Mouse (Mus musculus): Measurements from ENCODE around the gene Aurkb. TPM values are rescaled to one million over a fixed set of nuclear protein-coding genes. Genes with fewer than 3 reads are reported as not detected.

Aurkb gene
- total RNA-seq, 1 experiment: 71.7 TPM

- TF ChIP-seq HCFC1 (IDR thresholded peaks at IDR 0.05; ENCODE audit: borderline replicate concordance, insufficient read depth, low read length) (no peak), MAFK (IDR thresholded peaks at IDR 0.05; ENCODE audit: insufficient read depth, low read depth, low read length) (no peak), CHD2 (IDR thresholded peaks at IDR 0.05; ENCODE audit: low read depth, low read length) (no peak), ZC3H11A (IDR thresholded peaks at IDR 0.05; ENCODE audit: borderline replicate concordance, low read depth, low read length) (no peak), ZNF384 (IDR thresholded peaks at IDR 0.05; ENCODE audit: low read depth, low read length) (no peak)
- in situ Hi-C loops (cut with MboI; ENCODE audit: low sequenced_read_pairs in 2 of 2, unreplicated experiment in 2 of 2): loop anchor here in 1 of 2 experiments (5.0 kb wide), 1 partner anchor 63 kb away; the partner anchor contains the start of gene Aloxe3
- Histone ChIP-seq H3K36me3 (ENCODE audit: control insufficient read depth, insufficient read depth, low read length, poor library complexity, severe bottlenecking) (no peaks in the 10 kb centered on the region), H3K4me1 (ENCODE audit: control insufficient read depth in 2 of 2, insufficient read depth in 2 of 2, low read length in 2 of 2, poor library complexity in 1 of 2) (peaks cover 3 to 5% of the 10 kb centered on the region in 2 experiments; a peak in 2 of 4 replicates), H3K4me3 (ENCODE audit: insufficient read depth in 1 of 2, low read depth in 1 of 2, low read length in 2 of 2, poor library complexity in 1 of 2, severe bottlenecking in 1 of 2) (peak overlapping the region; percentile 68 to 95), H3K9ac (ENCODE audit: insufficient read depth, low read depth, low read length, poor library complexity, severe bottlenecking) (peak overlapping the region; percentile 82; the same call in 1 of the 2 replicates), H3K27ac (ENCODE audit: insufficient read depth, low read depth, low read length, poor library complexity, severe bottlenecking) (no peak overlapping the region), H3K9me3 (ENCODE audit: control insufficient read depth, insufficient read depth, low read depth, low read length) (no peaks in the 10 kb centered on the region)
- DNase-seq (ENCODE audit: low read depth, low spot score): no peak
Observed at GRCm38 (mm10) chr11:69064259-69065133, 19.0 kb downstream of the Aurkb start.

- TF ChIP-seq ZNF384 (IDR thresholded peaks at IDR 0.05; ENCODE audit: low read depth, low read length): no peak
- no peak for TF ChIP-seq CHD2 (IDR thresholded peaks at IDR 0.05; ENCODE audit: low read depth, low read length)
- TF ChIP-seq HCFC1 (IDR thresholded peaks at IDR 0.05; ENCODE audit: borderline replicate concordance, insufficient read depth, low read length): no peak
- TF ChIP-seq ZC3H11A (IDR thresholded peaks at IDR 0.05; ENCODE audit: borderline replicate concordance, low read depth, low read length): no peak
- TF ChIP-seq MAFK (IDR thresholded peaks at IDR 0.05; ENCODE audit: insufficient read depth, low read depth, low read length): no peak
- no peak overlapping the region for H3K9ac ChIP-seq (ENCODE audit: insufficient read depth, low read depth, low read length, poor library complexity, severe bottlenecking)
- H3K27ac ChIP-seq (ENCODE audit: insufficient read depth, low read depth, low read length, poor library complexity, severe bottlenecking): no peak overlapping the region
- no peaks in the 10 kb centered on the region for H3K9me3 ChIP-seq (ENCODE audit: control insufficient read depth, insufficient read depth, low read depth, low read length)
- H3K36me3 ChIP-seq (ENCODE audit: control insufficient read depth, insufficient read depth, low read length, poor library complexity, severe bottlenecking): no peaks in the 10 kb centered on the region
- H3K4me1 ChIP-seq (ENCODE audit: control insufficient read depth in 2 of 2, insufficient read depth in 2 of 2, low read length in 2 of 2, poor library complexity in 1 of 2): peaks cover 3 to 5% of the 10 kb centered on the region in 2 experiments; a peak in 2 of 4 replicates
- no peak for DNase-seq (ENCODE audit: low read depth, low spot score)
- in situ Hi-C loops (cut with MboI; ENCODE audit: low sequenced_read_pairs in 2 of 2, unreplicated experiment in 2 of 2): no loop called here
- H3K4me3 ChIP-seq (ENCODE audit: insufficient read depth in 1 of 2, low read depth in 1 of 2, low read length in 2 of 2, poor library complexity in 1 of 2, severe bottlenecking in 1 of 2): no peak overlapping the region
Observed at GRCm38 (mm10) chr11:69065394-69065925, 20.0 kb downstream of the Aurkb start.

GRCm38 (mm10) chr11:69066163-69066861 is 20.9 kb downstream of the Aurkb start:
- H3K9ac ChIP-seq (ENCODE audit: insufficient read depth, low read depth, low read length, poor library complexity, severe bottlenecking): peak overlapping the region; percentile 69
- no peak for DNase-seq (ENCODE audit: low read depth, low spot score)
- peaks cover 3 to 5% of the 10 kb centered on the region in 2 experiments; a peak in 2 of 4 replicates for H3K4me1 ChIP-seq (ENCODE audit: control insufficient read depth in 2 of 2, insufficient read depth in 2 of 2, low read length in 2 of 2, poor library complexity in 1 of 2)
- TF ChIP-seq CHD2 (IDR thresholded peaks at IDR 0.05; ENCODE audit: low read depth, low read length): no peak
- TF ChIP-seq ZNF384 (IDR thresholded peaks at IDR 0.05; ENCODE audit: low read depth, low read length): no peak
- no peak for TF ChIP-seq HCFC1 (IDR thresholded peaks at IDR 0.05; ENCODE audit: borderline replicate concordance, insufficient read depth, low read length)
- no peak for TF ChIP-seq MAFK (IDR thresholded peaks at IDR 0.05; ENCODE audit: insufficient read depth, low read depth, low read length)
- TF ChIP-seq ZC3H11A (IDR thresholded peaks at IDR 0.05; ENCODE audit: borderline replicate concordance, low read depth, low read length): no peak
- H3K27ac ChIP-seq (ENCODE audit: insufficient read depth, low read depth, low read length, poor library complexity, severe bottlenecking): no peak overlapping the region
- H3K9me3 ChIP-seq (ENCODE audit: control insufficient read depth, insufficient read depth, low read depth, low read length): no peaks in the 10 kb centered on the region
- peak overlapping the region; percentile 54 to 65 for H3K4me3 ChIP-seq (ENCODE audit: insufficient read depth in 1 of 2, low read depth in 1 of 2, low read length in 2 of 2, poor library complexity in 1 of 2, severe bottlenecking in 1 of 2)
- in situ Hi-C loops (cut with MboI; ENCODE audit: low sequenced_read_pairs in 2 of 2, unreplicated experiment in 2 of 2): no loop called here
- H3K36me3 ChIP-seq (ENCODE audit: control insufficient read depth, insufficient read depth, low read length, poor library complexity, severe bottlenecking): no peaks in the 10 kb centered on the region

- peak; percentile 93 for DNase-seq (ENCODE audit: low read depth, low spot score)
- in situ Hi-C loops (cut with MboI; ENCODE audit: low sequenced_read_pairs in 2 of 2, unreplicated experiment in 2 of 2): no loop called here
- Histone ChIP-seq H3K27ac (ENCODE audit: insufficient read depth, low read depth, low read length, poor library complexity, severe bottlenecking) (no peak overlapping the region), H3K36me3 (ENCODE audit: control insufficient read depth, insufficient read depth, low read length, poor library complexity, severe bottlenecking) (no peaks in the 10 kb centered on the region), H3K9ac (ENCODE audit: insufficient read depth, low read depth, low read length, poor library complexity, severe bottlenecking) (peak overlapping the region; percentile 31; the same call in 1 of the 2 replicates), H3K4me1 (ENCODE audit: control insufficient read depth in 2 of 2, insufficient read depth in 2 of 2, low read length in 2 of 2, poor library complexity in 1 of 2) (peaks cover 3 to 5% of the 10 kb centered on the region in 2 experiments; a peak in 2 of 4 replicates), H3K4me3 (ENCODE audit: insufficient read depth in 1 of 2, low read depth in 1 of 2, low read length in 2 of 2, poor library complexity in 1 of 2, severe bottlenecking in 1 of 2) (peak overlapping the region; percentile 54 to 65), H3K9me3 (ENCODE audit: control insufficient read depth, insufficient read depth, low read depth, low read length) (no peaks in the 10 kb centered on the region)
- TF ChIP-seq HCFC1 (IDR thresholded peaks at IDR 0.05; ENCODE audit: borderline replicate concordance, insufficient read depth, low read length) (no peak), CHD2 (IDR thresholded peaks at IDR 0.05; ENCODE audit: low read depth, low read length) (no peak), MAFK (IDR thresholded peaks at IDR 0.05; ENCODE audit: insufficient read depth, low read depth, low read length) (no peak)
Observed at GRCm38 (mm10) chr11:69066956-69067355, 21.5 kb downstream of the Aurkb start.
